Mouse (Mus musculus): ENCODE measurements around the gene Zfp853. TPM values are rescaled to one million over a fixed set of nuclear protein-coding genes. Genes with fewer than 3 reads are reported as not detected.
A peak's percentile ranks its signal among the peaks of the same experiment; 100 is the strongest.

Gene Zfp853
- total RNA-seq (2022), result under 1 TPM in 1 of 4 experiments, not detected in 3; 0.12 TPM

- no peak for DNase-seq (ENCODE audit: low spot score)
Measured at GRCm38 (mm10) chr5:143293404-143293803, at the start of gene Zfp853. Gene Zfp853 (minus strand): TSS chr5:143293623.

GRCm38 (mm10) chr5:143339603-143340002 lies 46.2 kb upstream of the Zfp853 start:
- DNase-seq (ENCODE audit: low spot score), result no peak

- no peak for DNase-seq (ENCODE audit: low spot score)
Measured at GRCm38 (mm10) chr5:143336559-143336958, 43.1 kb upstream of the Zfp853 start.

- no peak for DNase-seq (ENCODE audit: low spot score)
Measured at GRCm38 (mm10) chr5:143335089-143335460, 41.7 kb upstream of the Zfp853 start.

GRCm38 (mm10) chr5:143334418-143335088 lies 41.1 kb upstream of the Zfp853 start:
- DNase-seq (ENCODE audit: low spot score), result no peak

GRCm38 (mm10) chr5:143333872-143334271 lies 40.4 kb upstream of the Zfp853 start:
- DNase-seq (ENCODE audit: low spot score), result peak; percentile 52

GRCm38 (mm10) chr5:143328690-143329495 lies 35.5 kb upstream of the Zfp853 start, which contains the start of gene Zdhhc4:
Gene Zdhhc4 (minus strand): TSS chr5:143329256.
- peak; percentile 93 for DNase-seq (ENCODE audit: low spot score)

- DNase-seq (ENCODE audit: low spot score), result no peak
Measured at GRCm38 (mm10) chr5:143317288-143317610, 23.8 kb upstream of the Zfp853 start.

GRCm38 (mm10) chr5:143316605-143317287 lies 23.3 kb upstream of the Zfp853 start:
- DNase-seq (ENCODE audit: low spot score), result no peak

GRCm38 (mm10) chr5:143315514-143315888 lies 22.1 kb upstream of the Zfp853 start:
- no peak for DNase-seq (ENCODE audit: low spot score)

- peak; percentile 77 for DNase-seq (ENCODE audit: low spot score)
Measured at GRCm38 (mm10) chr5:143314730-143315513, 21.5 kb upstream of the Zfp853 start, which contains the start of gene E130309D02Rik. Gene E130309D02Rik (minus strand): TSS chr5:143315360.

GRCm38 (mm10) chr5:143314183-143314729 lies 20.8 kb upstream of the Zfp853 start:
- no peak for DNase-seq (ENCODE audit: low spot score)

- peak; percentile 56 for DNase-seq (ENCODE audit: low spot score)
Measured at GRCm38 (mm10) chr5:143311886-143312285, 18.5 kb upstream of the Zfp853 start.

- no peak for DNase-seq (ENCODE audit: low spot score)
Measured at GRCm38 (mm10) chr5:143309916-143310315, 16.5 kb upstream of the Zfp853 start.

GRCm38 (mm10) chr5:143308825-143309224 lies 15.4 kb upstream of the Zfp853 start:
- DNase-seq (ENCODE audit: low spot score), result peak; percentile 57

- no peak for DNase-seq (ENCODE audit: low spot score)
Measured at GRCm38 (mm10) chr5:143304251-143304650, 10.8 kb upstream of the Zfp853 start.

GRCm38 (mm10) chr5:143301296-143301695 lies 7.9 kb upstream of the Zfp853 start:
- DNase-seq (ENCODE audit: low spot score), result no peak

- DNase-seq (ENCODE audit: low spot score), result no peak
Measured at GRCm38 (mm10) chr5:143299686-143300085, 6.3 kb upstream of the Zfp853 start.

- DNase-seq (ENCODE audit: low spot score), result no peak
Measured at GRCm38 (mm10) chr5:143298391-143298790, 5.0 kb upstream of the Zfp853 start.

- no peak for DNase-seq (ENCODE audit: low spot score)
Measured at GRCm38 (mm10) chr5:143297986-143298385, 4.6 kb upstream of the Zfp853 start.

GRCm38 (mm10) chr5:143295330-143295729 lies 1.9 kb upstream of the Zfp853 start:
- no peak for DNase-seq (ENCODE audit: low spot score)

Data from heart, adult 8-10 months (tissue).